Mouse (Mus musculus) E14TG2a.4 (cell line): ENCODE data around the gene Zfhx2.

ENCODE experiments used
- H3K27me3 ChIP-seq: 2 replicates; pipeline ENCODE4 v1.6.1; 2014; ENCODE audit warnings: low read length, control low read depth; ENCODE audit not compliant: insufficient read depth
- H3K36me3 ChIP-seq: 2 replicates; pipeline ENCODE4 v1.6.1; 2014; ENCODE audit warnings: low read length, control low read depth; ENCODE audit not compliant: insufficient read depth
- H3K4me1 ChIP-seq: replicated peaks from 2 replicates; pipeline ENCODE4 v1.6.1; 2014; ENCODE audit warnings: low read depth, low read length, control low read depth
- H3K4me3 ChIP-seq: replicated peaks from 2 replicates; pipeline ENCODE4 v1.5.1; 2014; ENCODE audit warnings: mild to moderate bottlenecking, low read length
- H3K9me3 ChIP-seq: 2 replicates; pipeline ENCODE4 v1.6.1; 2014; ENCODE audit warnings: low read length, control low read depth
- CTCF ChIP-seq: conservative IDR thresholded peaks from 2 replicates; pipeline ENCODE4 v1.5.1; 2014; ENCODE audit warnings: low read length
- NANOG ChIP-seq: IDR thresholded peaks from 2 replicates; pipeline ENCODE4 v1.6.1; 2014; ENCODE audit warnings: borderline replicate concordance, low read length, mixed read lengths

Zfhx2 gene

DNA sequence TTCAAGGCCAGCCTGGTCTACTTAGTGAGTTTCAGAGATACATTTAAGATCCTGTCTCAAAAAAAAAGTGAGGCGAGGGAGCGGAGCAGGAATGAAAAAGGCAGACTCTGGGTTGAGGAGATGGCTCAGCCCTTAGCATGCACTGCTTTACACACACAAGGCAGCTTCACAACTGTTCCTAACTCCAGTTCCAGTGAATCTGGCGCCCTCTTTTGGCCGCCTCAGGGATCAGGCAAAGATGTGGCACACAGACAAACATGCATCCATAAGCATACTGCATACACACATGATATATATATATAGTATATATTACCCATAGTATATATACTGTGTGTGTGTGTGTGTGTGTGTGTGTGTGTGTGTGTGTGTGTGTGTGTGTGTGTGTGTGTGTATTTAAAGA lies 81.0 kb downstream of the Zfhx2 start:
- Histone ChIP-seq H3K4me1 (peaks cover 3% of the 10 kb centered on the region), H3K4me3 (no peak overlapping the region), H3K9me3 (no peaks in the 10 kb centered on the region), H3K36me3 (no peaks in the 10 kb centered on the region), H3K27me3 (no peaks in the 10 kb centered on the region)
- peak; percentile 56 for TF ChIP-seq CTCF
- no peak for TF ChIP-seq NANOG
